Mouse (Mus musculus) left cerebral cortex, postnatal 10 days (tissue): ENCODE data around the gene Dok5. TPM values are rescaled to one million over a fixed set of nuclear protein-coding genes. Genes with fewer than 3 reads are reported as not detected.
A peak's percentile ranks its signal among the peaks of the same experiment; 100 is the strongest.

Experiments
- DNase-seq, 2 experiments: peaks; one replicate each; pipeline ENCODE4 v3.0.0; 2021 to 2022; ENCODE audit warnings: low spot score in 2 of 2, mixed read lengths in 1 of 2; ENCODE audit errors: extremely low spot score in 1 of 2
- intact Hi-C: fragments of 180-260 bp; cut with DNase I; formaldehyde crosslinking; loops from one replicate; pipeline ENCODE4 v1.15.1; 2025
- total RNA-seq, 2 experiments: library from RNA; stranded (reverse); gene quantifications; 2 replicates each; pipeline ENCODE4 v1.2.3; 2021

Dok5 gene
- total RNA-seq, 2 experiments from 2014 or later, result 63.5 to 76.5 TPM

GRCm38 (mm10) chr2:170731205-170731604 lies 402 bp upstream of the Dok5 start:
- no peak for DNase-seq
- intact Hi-C loops, result loop anchor here (5.0 to 10.0 kb wide), 2 partner anchors 36 to 114 kb away; no protein-coding TSS in a partner anchor

- intact Hi-C loops, result loop anchor here (5.0 to 10.0 kb wide), 2 partner anchors 34 to 111 kb away; no protein-coding TSS in a partner anchor
- DNase-seq, result no peak
Observed at GRCm38 (mm10) chr2:170733671-170734070, 2.1 kb downstream of the Dok5 start.

- intact Hi-C loops, result loop anchor here (5.0 to 10.0 kb wide), 2 partner anchors 33 to 110 kb away; no protein-coding TSS in a partner anchor
- DNase-seq, result peak in 1 of 2 experiments; percentile 3
Observed at GRCm38 (mm10) chr2:170734446-170734845, 2.8 kb downstream of the Dok5 start.

- DNase-seq, result peak; percentile 20 to 62
- intact Hi-C loops, result loop anchor here (10.0 kb wide), 1 partner anchor 106 kb away; no protein-coding TSS in a partner anchor
Observed at GRCm38 (mm10) chr2:170738446-170738845, 6.8 kb downstream of the Dok5 start.

GRCm38 (mm10) chr2:170738891-170739290 lies 7.3 kb downstream of the Dok5 start:
- intact Hi-C loops, result loop anchor here (10.0 kb wide), 1 partner anchor 106 kb away; no protein-coding TSS in a partner anchor
- DNase-seq, result peak in 1 of 2 experiments; percentile 13

- intact Hi-C loops, result loop anchor here (10.0 kb wide), 1 partner anchor 105 kb away; no protein-coding TSS in a partner anchor
- DNase-seq, result no peak
Observed at GRCm38 (mm10) chr2:170739713-170740365, 8.2 kb downstream of the Dok5 start.

GRCm38 (mm10) chr2:170743521-170743920 lies 11.9 kb downstream of the Dok5 start:
- intact Hi-C loops, result no loop called here

GRCm38 (mm10) chr2:170748901-170749300 lies 17.3 kb downstream of the Dok5 start:
- DNase-seq, result no peak
- intact Hi-C loops, result no loop called here

More at GRCm38 (mm10) chr2:170743521-170743920, 11.9 kb downstream of the Dok5 start:
- no peak for DNase-seq

- intact Hi-C loops, result no loop called here
- no peak for DNase-seq
Observed at GRCm38 (mm10) chr2:170752191-170752850, 20.7 kb downstream of the Dok5 start.

- no peak for DNase-seq
Observed at GRCm38 (mm10) chr2:170755817-170756216, 24.2 kb downstream of the Dok5 start.

GRCm38 (mm10) chr2:170756667-170757066 lies 25.1 kb downstream of the Dok5 start:
- DNase-seq, result no peak
- intact Hi-C loops, result no loop called here

More at GRCm38 (mm10) chr2:170755817-170756216, 24.2 kb downstream of the Dok5 start:
- intact Hi-C loops, result no loop called here

- intact Hi-C loops, result no loop called here
- no peak for DNase-seq
Observed at GRCm38 (mm10) chr2:170757228-170757875, 25.7 kb downstream of the Dok5 start.

- intact Hi-C loops, result no loop called here
- DNase-seq, result no peak
Observed at GRCm38 (mm10) chr2:170758201-170758600, 26.6 kb downstream of the Dok5 start.

- no peak for DNase-seq
Observed at GRCm38 (mm10) chr2:170764704-170765103, 33.1 kb downstream of the Dok5 start.

GRCm38 (mm10) chr2:170767243-170767642 lies 35.6 kb downstream of the Dok5 start:
- intact Hi-C loops, result loop anchor here (5.0 to 10.0 kb wide), 2 partner anchors 35 to 88 kb away; partner anchors contain the start of gene Dok5
- peak in 1 of 2 experiments; percentile 78 for DNase-seq

More at GRCm38 (mm10) chr2:170764704-170765103, 33.1 kb downstream of the Dok5 start:
- intact Hi-C loops, result loop anchor here (5.0 to 10.0 kb wide), 2 partner anchors 32 to 90 kb away; partner anchors contain the start of gene Dok5

- DNase-seq, result no peak
- intact Hi-C loops, result loop anchor here (5.0 to 10.0 kb wide), 2 partner anchors 36 to 86 kb away; partner anchors contain the start of gene Dok5
Observed at GRCm38 (mm10) chr2:170768699-170769098, 37.1 kb downstream of the Dok5 start.

GRCm38 (mm10) chr2:170771555-170771954 lies 39.9 kb downstream of the Dok5 start:
- intact Hi-C loops, result no loop called here
- DNase-seq, result no peak

GRCm38 (mm10) chr2:170772126-170772884 lies 40.7 kb downstream of the Dok5 start:
- intact Hi-C loops, result no loop called here
- DNase-seq, result no peak
